21 mouse cellular contexts compared by ENCODE assay signal in the genomic region with DNA sequence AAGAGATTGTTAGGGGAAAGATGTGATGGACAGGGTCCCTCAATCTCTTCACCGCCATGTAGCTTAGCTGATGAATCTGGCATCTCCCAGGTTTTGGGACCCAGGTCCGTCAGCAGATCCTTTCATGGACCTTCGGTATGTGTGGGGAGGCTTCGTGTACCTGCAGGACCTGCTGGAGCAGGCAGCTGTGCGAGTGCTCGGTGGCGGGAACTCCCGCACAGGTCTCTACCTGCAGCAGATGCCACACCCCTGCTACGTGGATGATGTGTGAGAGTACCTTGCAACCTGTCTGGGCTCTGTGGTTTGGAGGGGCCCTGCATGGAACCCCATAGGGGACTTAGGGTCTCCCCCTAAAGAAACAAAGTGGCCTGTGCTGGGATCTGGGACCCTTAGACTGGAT. TPM values are rescaled to one million over a fixed set of nuclear protein-coding genes. Genes with fewer than 3 reads are reported as not detected.
DNase-seq lines count a peak whose midpoint lies in the region; ATAC-seq lines count a peak whose summit lies in the region.
"Had no signal": no experiment of that assay in that cellular context is flagged by ENCODE, and none has a peak within 500 bp of the region (broad histone marks: within the 10 kb centered on the region; RNA-seq: fewer than 3 reads in every experiment).

No protein-coding gene starts in this region.

- DNase-seq in urinary bladder, postnatal 14 days (ENCODE audit: low spot score): peak; percentile 62
- no peak for DNase-seq in urinary bladder, postnatal 25 days (ENCODE audit: low spot score)
- DNase-seq in yolk sac, embryonic 10.5 days (ENCODE audit: low spot score): no peak
- DNase-seq in kidney, adult 9 months: no peak
- DNase-seq: adrenal gland, postnatal 10 days; cerebellum, adult 11 months; cerebellum, adult 9-10 months; cerebellum, postnatal 25 days; gastrocnemius, postnatal 10 days; heart, adult 18-20 months; heart, postnatal 10 days; heart, postnatal 4 days had no signal

- H3K4me3 ChIP-seq in embryonic facial prominence, embryonic 15.5 days (replicated peaks): no peak overlapping the region
- H3K4me3 ChIP-seq in stomach, embryonic 16.5 days (replicated peaks; ENCODE audit: low read length): no peak overlapping the region
- H3K4me3 ChIP-seq: embryonic facial prominence, embryonic 13.5 days; erythroblast, embryonic 14.5 days; forebrain, embryonic 15.5 days had no signal

- no peaks in the 10 kb centered on the region for H3K27me3 ChIP-seq in embryonic facial prominence, embryonic 15.5 days
- H3K27me3 ChIP-seq in stomach, embryonic 16.5 days (ENCODE audit: control insufficient read depth, insufficient read depth, low read length): no peaks in the 10 kb centered on the region

- 75% methylated on average over 9 of the region's 9 CpGs for WGBS in embryonic facial prominence, embryonic 15.5 days
- 57% methylated on average over 9 of the region's 9 CpGs for WGBS in stomach, embryonic 16.5 days

- no peak overlapping the region for H3K4me2 ChIP-seq in embryonic facial prominence, embryonic 15.5 days (replicated peaks)
- H3K4me2 ChIP-seq in stomach, embryonic 16.5 days (ENCODE audit: low read depth, low read length): no peak overlapping the region
- H3K4me2 ChIP-seq: forebrain, embryonic 15.5 days; hindbrain, embryonic 14.5 days had no signal

- H3K27ac ChIP-seq in embryonic facial prominence, embryonic 15.5 days (replicated peaks): peak overlapping the region; percentile 44; the same call in 1 of the 2 replicates
- peak overlapping the region; percentile 35 for H3K27ac ChIP-seq in stomach, embryonic 16.5 days (ENCODE audit: low read length)
- H3K27ac ChIP-seq: forebrain, embryonic 10.5 days; forebrain, embryonic 15.5 days; hindbrain, embryonic 14.5 days had no signal

- peaks cover 38% of the 10 kb centered on the region for H3K4me1 ChIP-seq in embryonic facial prominence, embryonic 15.5 days
- H3K4me1 ChIP-seq in stomach, embryonic 16.5 days (ENCODE audit: control insufficient read depth, insufficient read depth, low read length): peaks cover 24% of the 10 kb centered on the region

- no peak overlapping the region for H3K9ac ChIP-seq in embryonic facial prominence, embryonic 15.5 days
- no peak overlapping the region for H3K9ac ChIP-seq in stomach, embryonic 16.5 days (ENCODE audit: low read length)
- H3K9ac ChIP-seq: forebrain, embryonic 15.5 days; hindbrain, embryonic 14.5 days had no signal

- no peaks in the 10 kb centered on the region for H3K9me3 ChIP-seq in embryonic facial prominence, embryonic 15.5 days (replicated peaks)
- H3K9me3 ChIP-seq in stomach, embryonic 16.5 days (replicated peaks; ENCODE audit: control insufficient read depth, low read length): no peaks in the 10 kb centered on the region
- H3K9me3 ChIP-seq: embryonic facial prominence, embryonic 13.5 days; forebrain, embryonic 10.5 days; forebrain, embryonic 15.5 days; G1E; heart, embryonic 10.5 days had no signal

- H3K36me3 ChIP-seq in embryonic facial prominence, embryonic 15.5 days: no peaks in the 10 kb centered on the region
- no peaks in the 10 kb centered on the region for H3K36me3 ChIP-seq in stomach, embryonic 16.5 days (ENCODE audit: control insufficient read depth, insufficient read depth, low read length)
- H3K36me3 ChIP-seq: embryonic facial prominence, embryonic 13.5 days; forebrain, embryonic 10.5 days; forebrain, embryonic 15.5 days had no signal

- ATAC-seq in embryonic facial prominence, embryonic 15.5 days (ENCODE audit: insufficient number of reproducible peaks, low FRiP score, low TSS enrichment, low read depth): no peak
- peak; percentile 35; the same call in 1 of the 2 replicates for ATAC-seq in stomach, embryonic 16.5 days (ENCODE audit: insufficient read depth, low FRiP score)
- ATAC-seq: forebrain, embryonic 15.5 days had no signal

RNA-seq across cellular contexts. Expression of a gene that starts 5.7 kb away (rescaled TPM):
- 3.7 and 4.0 TPM in 2 replicates for polyA plus RNA-seq in embryonic facial prominence, embryonic 15.5 days (2015; fragmentation: Nextera tagmentation; extraction: Ambion mirVana)
- 6.3 and 7.4 TPM in 2 replicates for polyA plus RNA-seq in stomach, embryonic 16.5 days (2015; fragmentation: Nextera tagmentation; extraction: Ambion mirVana)

RNA-seq across cellular contexts. Expression of a gene that starts 13.6 kb away (rescaled TPM):
- 288 and 296 TPM in 2 replicates for polyA plus RNA-seq in embryonic facial prominence, embryonic 15.5 days (2015; fragmentation: Nextera tagmentation; extraction: Ambion mirVana)
- polyA plus RNA-seq in stomach, embryonic 16.5 days (2015; fragmentation: Nextera tagmentation; extraction: Ambion mirVana): 333 and 334 TPM in 2 replicates

RNA-seq across cellular contexts. Expression of a gene that starts 14.5 kb away (rescaled TPM):
- 5.1 and 6.2 TPM in 2 replicates for polyA plus RNA-seq in embryonic facial prominence, embryonic 15.5 days (2015; fragmentation: Nextera tagmentation; extraction: Ambion mirVana)
- polyA plus RNA-seq in stomach, embryonic 16.5 days (2015; fragmentation: Nextera tagmentation; extraction: Ambion mirVana): 7.8 and 9.7 TPM in 2 replicates

RNA-seq across cellular contexts. Expression of a gene that starts 17.8 kb away (rescaled TPM):
- polyA plus RNA-seq in embryonic facial prominence, embryonic 15.5 days (2015; fragmentation: Nextera tagmentation; extraction: Ambion mirVana): 23.9 and 29.3 TPM in 2 replicates
- polyA plus RNA-seq in stomach, embryonic 16.5 days (2015; fragmentation: Nextera tagmentation; extraction: Ambion mirVana): 5.6 TPM in 2 replicates

RNA-seq across cellular contexts. Expression of a gene that starts 31.4 kb away (rescaled TPM):
- polyA plus RNA-seq in embryonic facial prominence, embryonic 15.5 days (2015; fragmentation: Nextera tagmentation; extraction: Ambion mirVana): 0.63 and 0.77 TPM in 2 replicates
- polyA plus RNA-seq in stomach, embryonic 16.5 days (2015; fragmentation: Nextera tagmentation; extraction: Ambion mirVana): 0.21 and 0.45 TPM in 2 replicates
- polyA plus RNA-seq: erythroblast, embryonic 14.5 days had no signal
